20 mouse cellular contexts compared by ENCODE assay signal in the genomic region with DNA sequence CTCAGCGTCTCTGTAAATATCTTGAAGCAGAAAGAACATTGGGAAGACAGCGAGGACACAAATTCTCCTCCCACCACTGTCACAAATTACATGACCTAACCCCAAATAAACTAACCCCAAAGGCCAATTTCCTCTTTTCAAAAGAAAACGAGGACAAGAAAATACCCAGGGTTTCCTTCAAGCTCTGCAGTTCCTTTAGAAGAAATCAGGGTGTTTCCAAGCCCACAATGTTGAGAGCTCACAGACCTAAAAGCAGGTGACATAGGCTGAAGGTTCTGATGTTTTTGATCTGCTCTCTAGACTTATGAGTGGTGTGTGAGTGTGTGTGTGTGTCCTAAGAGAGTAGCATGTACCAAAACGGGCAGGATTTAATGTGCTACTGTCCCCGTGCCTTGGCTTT.
A peak's percentile ranks its signal among the peaks of the same experiment; 100 is the strongest.
DNase-seq lines count a peak whose midpoint lies in the region; TF ChIP-seq lines count a peak whose summit lies in the region.
"Had no signal": no experiment of that assay in that cellular context is flagged by ENCODE, and none has a peak within 500 bp of the region (broad histone marks: within the 10 kb centered on the region; RNA-seq: fewer than 3 reads in every experiment).

No protein-coding gene starts in this region.

- peaks cover 97% of the 10 kb centered on the region for H3K79me2 ChIP-seq in macrophage (ENCODE audit: inconsistent target)

- no peak for TF ChIP-seq CTCF in thymus, adult 2 months (IDR thresholded peaks at IDR 0.05; ENCODE audit: borderline replicate concordance, control insufficient read depth, extremely low read depth, insufficient read depth, low read length, poor library complexity)

- H3K4me1 ChIP-seq in thymus, adult 2 months (replicated peaks; ENCODE audit: control insufficient read depth, insufficient read depth, low read length): peaks cover 31% of the 10 kb centered on the region

- H3K36me3 ChIP-seq in thymus, adult 2 months (ENCODE audit: control insufficient read depth, insufficient read depth, low read length): no peaks in the 10 kb centered on the region
- no peaks in the 10 kb centered on the region; the same call in 1 of the 2 replicates for H3K36me3 ChIP-seq in macrophage (ENCODE audit: inconsistent target)
- H3K36me3 ChIP-seq: heart, embryonic 10.5 days; limb, embryonic 13.5 days; liver, embryonic 15.5 days had no signal

- H3K27me3 ChIP-seq in thymus, adult 2 months (ENCODE audit: control insufficient read depth, insufficient read depth, low read length): no peaks in the 10 kb centered on the region
- H3K27me3 ChIP-seq: forebrain, embryonic 13.5 days; limb, embryonic 13.5 days; liver, embryonic 15.5 days had no signal

- TF ChIP-seq POLR2A in thymus, adult 2 months (IDR thresholded peaks at IDR 0.05; ENCODE audit: control insufficient read depth, extremely low read depth, insufficient read depth, low read length, poor library complexity): no peak

- H3K27ac ChIP-seq in thymus, adult 2 months (ENCODE audit: control insufficient read depth, insufficient read depth, low read length): peak overlapping the region; percentile 33; the same call in 1 of the 2 replicates
- peak overlapping the region; percentile 56 for H3K27ac ChIP-seq in macrophage
- H3K27ac ChIP-seq: forebrain, embryonic 13.5 days; heart, embryonic 10.5 days; hindbrain, embryonic 14.5 days; limb, embryonic 13.5 days; liver, embryonic 15.5 days had no signal

- H3K4me3 ChIP-seq in thymus, adult 2 months (ENCODE audit: control insufficient read depth, insufficient read depth, low read length): no peak overlapping the region
- no peak overlapping the region for H3K4me3 ChIP-seq in macrophage (ENCODE audit: inconsistent target)
- H3K4me3 ChIP-seq: forebrain, embryonic 13.5 days; heart, embryonic 10.5 days; limb, embryonic 13.5 days; liver, embryonic 15.5 days had no signal

- no peak for DNase-seq in thymus, adult 2 months
- no peak for DNase-seq in thymus, postnatal 14 days
- DNase-seq in CD8-positive naive resting alpha-beta T cell, adult 2 months (ENCODE audit: low read depth in 2 of 2, low spot score in 2 of 2): peak; percentile 31 to 48
- no peak for DNase-seq in urinary bladder, postnatal 10 days (ENCODE audit: low spot score)
- DNase-seq in cerebellum, adult 8-10 months: no peak
- DNase-seq in B cell, adult 2 months: no peak
- DNase-seq: adrenal gland, adult 8-10 months; cerebellum, adult 2 months; cerebellum, postnatal 36 days; embryo, embryonic 11 days; heart, postnatal 4 days; kidney, adult 8-10 months; kidney, postnatal 10 days; right cerebral cortex, postnatal 14 days had no signal

- WGBS in thymus, adult 2 months: 29% methylated on average over 5 of the region's 5 CpGs
- WGBS in macrophage (ENCODE audit: missing documents): 33% methylated on average over 5 of the region's 5 CpGs

Comparison
In these comparisons a context has a peak if more than half of its experiments do, and no peak if none do; other contexts are left out.
1. DNase-seq: peak in CD8-positive naive resting alpha-beta T cell, adult 2 months (2 of 2); none in thymus, adult 2 months (single experiment), thymus, postnatal 14 days (single experiment), urinary bladder, postnatal 10 days (single experiment), cerebellum, adult 8-10 months (single experiment) and B cell, adult 2 months (0 of 2).